Mouse (Mus musculus): ENCODE results near the gene Igfn1. TPM values are rescaled to one million over a fixed set of nuclear protein-coding genes. Genes with fewer than 3 reads are reported as not detected.

Igfn1 gene
- not detected in 2 replicates for polyA plus RNA-seq (2011; ENCODE audit: insufficient read depth, insufficient read length, low read depth, missing spikeins)

DNA sequence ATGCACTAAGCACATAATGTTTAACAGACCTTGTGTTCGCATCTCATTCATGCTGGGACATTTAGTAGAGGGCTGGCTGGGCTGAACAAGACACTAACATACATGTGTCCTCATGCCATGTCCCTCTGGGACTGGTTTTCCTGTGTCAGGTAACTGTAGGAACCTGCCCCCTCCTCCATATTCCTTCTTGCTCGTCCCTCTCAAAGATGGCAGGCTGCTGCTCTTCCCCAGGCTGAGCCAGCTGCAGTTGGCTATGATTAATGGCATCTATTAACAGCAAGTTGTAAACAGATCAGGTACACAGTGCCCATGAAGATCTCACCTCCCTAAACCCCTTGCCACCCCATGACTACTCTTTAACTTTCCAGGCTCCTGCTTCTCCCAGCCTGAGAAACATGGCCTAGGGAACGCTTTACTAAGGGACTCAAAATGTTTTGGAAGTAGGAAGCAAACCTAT lies at the start of gene Igfn1:
Igfn1 (minus strand) TSS at position 51 of the 457 bp plus-strand sequence.
- peak within 1 kb of the TSS; percentile 71 for H3K4me3 ChIP-seq (ENCODE audit: low read depth, low read length)
- no peaks in the 10 kb centered on the region for H3K4me1 ChIP-seq (ENCODE audit: control insufficient read depth, insufficient read depth, low read length)
- TF ChIP-seq EP300 (IDR thresholded peaks at IDR 0.05; ENCODE audit: insufficient read depth, low read depth, low read length) = no peak
- no peaks in the 10 kb centered on the region for H3K36me3 ChIP-seq (ENCODE audit: control insufficient read depth, insufficient read depth, low read length, poor library complexity, severe bottlenecking)
- no peak within 1 kb of the TSS for H3K27ac ChIP-seq (ENCODE audit: insufficient read depth, low read length)
- H3K9me3 ChIP-seq (replicated peaks; ENCODE audit: control insufficient read depth, insufficient read depth, low read length, poor library complexity, severe bottlenecking) = no peaks in the 10 kb centered on the region
- no peak within 1 kb of the TSS for H3K9ac ChIP-seq (ENCODE audit: low read depth, poor library complexity, severe bottlenecking)
- H3K27me3 ChIP-seq (ENCODE audit: control insufficient read depth, insufficient read depth, low read length, poor library complexity, severe bottlenecking) = no peaks in the 10 kb centered on the region

GRCm38 (mm10) chr1:136055771-136056170 lies 49.6 kb upstream of the Igfn1 start:
- H3K27me3 ChIP-seq (ENCODE audit: control insufficient read depth, insufficient read depth, low read length, poor library complexity, severe bottlenecking) = no peaks in the 10 kb centered on the region

GRCm38 (mm10) chr1:136052547-136052946 lies 46.4 kb upstream of the Igfn1 start, which contains the start of gene Cacna1s:
TSS of gene Cacna1s (plus strand) at chr1:136052750.
- H3K9ac ChIP-seq (ENCODE audit: low read depth, poor library complexity, severe bottlenecking) = no peak within 1 kb of the TSS
- H3K27me3 ChIP-seq (ENCODE audit: control insufficient read depth, insufficient read depth, low read length, poor library complexity, severe bottlenecking) = no peaks in the 10 kb centered on the region

More at GRCm38 (mm10) chr1:136055771-136056170, 49.6 kb upstream of the Igfn1 start:
- Histone ChIP-seq H3K4me1 (ENCODE audit: control insufficient read depth, insufficient read depth, low read length) (no peaks in the 10 kb centered on the region), H3K9ac (ENCODE audit: low read depth, poor library complexity, severe bottlenecking) (no peak overlapping the region), H3K36me3 (ENCODE audit: control insufficient read depth, insufficient read depth, low read length, poor library complexity, severe bottlenecking) (no peaks in the 10 kb centered on the region), H3K4me3 (ENCODE audit: low read depth, low read length) (no peak overlapping the region), H3K9me3 (replicated peaks; ENCODE audit: control insufficient read depth, insufficient read depth, low read length, poor library complexity, severe bottlenecking) (no peaks in the 10 kb centered on the region), H3K27ac (ENCODE audit: insufficient read depth, low read length) (no peak overlapping the region)
- TF ChIP-seq CTCF (IDR thresholded peaks at IDR 0.05; ENCODE audit: low read depth, low read length) = no peak
- TF ChIP-seq EP300 (IDR thresholded peaks at IDR 0.05; ENCODE audit: insufficient read depth, low read depth, low read length) = no peak
- no peak for TF ChIP-seq POLR2A (IDR thresholded peaks at IDR 0.05; ENCODE audit: insufficient read depth, low read length)

GRCm38 (mm10) chr1:136051465-136051864 lies 45.3 kb upstream of the Igfn1 start:
- H3K27ac ChIP-seq (ENCODE audit: insufficient read depth, low read length) = no peak overlapping the region
- H3K27me3 ChIP-seq (ENCODE audit: control insufficient read depth, insufficient read depth, low read length, poor library complexity, severe bottlenecking) = no peaks in the 10 kb centered on the region
- no peaks in the 10 kb centered on the region for H3K4me1 ChIP-seq (ENCODE audit: control insufficient read depth, insufficient read depth, low read length)
- H3K4me3 ChIP-seq (ENCODE audit: low read depth, low read length) = peak overlapping the region; percentile 55
- H3K36me3 ChIP-seq (ENCODE audit: control insufficient read depth, insufficient read depth, low read length, poor library complexity, severe bottlenecking) = no peaks in the 10 kb centered on the region
- H3K9ac ChIP-seq (ENCODE audit: low read depth, poor library complexity, severe bottlenecking) = 0 out of 2 replicates have a peak overlapping the region, but pooled peaks have one; percentile 9
- TF ChIP-seq POLR2A (IDR thresholded peaks at IDR 0.05; ENCODE audit: insufficient read depth, low read length) (no peak), CTCF (IDR thresholded peaks at IDR 0.05; ENCODE audit: low read depth, low read length) (peak; percentile 58), EP300 (IDR thresholded peaks at IDR 0.05; ENCODE audit: insufficient read depth, low read depth, low read length) (no peak)
- H3K9me3 ChIP-seq (replicated peaks; ENCODE audit: control insufficient read depth, insufficient read depth, low read length, poor library complexity, severe bottlenecking) = no peaks in the 10 kb centered on the region

More at GRCm38 (mm10) chr1:136052547-136052946, 46.4 kb upstream of the Igfn1 start, which contains the start of gene Cacna1s:
- TF ChIP-seq POLR2A (IDR thresholded peaks at IDR 0.05; ENCODE audit: insufficient read depth, low read length) = no peak
- TF ChIP-seq CTCF (IDR thresholded peaks at IDR 0.05; ENCODE audit: low read depth, low read length) = no peak
- no peak for TF ChIP-seq EP300 (IDR thresholded peaks at IDR 0.05; ENCODE audit: insufficient read depth, low read depth, low read length)
- Histone ChIP-seq H3K9me3 (replicated peaks; ENCODE audit: control insufficient read depth, insufficient read depth, low read length, poor library complexity, severe bottlenecking) (no peaks in the 10 kb centered on the region), H3K4me1 (ENCODE audit: control insufficient read depth, insufficient read depth, low read length) (no peaks in the 10 kb centered on the region), H3K36me3 (ENCODE audit: control insufficient read depth, insufficient read depth, low read length, poor library complexity, severe bottlenecking) (no peaks in the 10 kb centered on the region), H3K4me3 (ENCODE audit: low read depth, low read length) (no peak within 1 kb of the TSS), H3K27ac (ENCODE audit: insufficient read depth, low read length) (no peak within 1 kb of the TSS)

DNA sequence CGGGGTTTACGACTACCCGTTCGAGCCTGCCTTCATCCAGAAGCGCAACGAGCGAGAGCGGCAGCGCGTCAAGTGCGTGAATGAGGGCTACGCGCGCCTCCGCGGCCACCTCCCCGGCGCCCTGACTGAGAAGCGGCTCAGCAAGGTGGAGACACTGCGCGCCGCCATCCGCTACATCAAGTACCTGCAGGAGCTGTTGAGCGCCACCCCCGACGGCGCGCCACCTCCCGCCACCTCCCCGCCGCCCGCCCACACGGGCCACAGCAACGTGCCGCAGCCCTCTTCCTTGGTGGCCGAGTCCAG lies 44.8 kb upstream of the Igfn1 start:
- Histone ChIP-seq H3K9me3 (replicated peaks; ENCODE audit: control insufficient read depth, insufficient read depth, low read length, poor library complexity, severe bottlenecking) (no peaks in the 10 kb centered on the region), H3K27me3 (ENCODE audit: control insufficient read depth, insufficient read depth, low read length, poor library complexity, severe bottlenecking) (no peaks in the 10 kb centered on the region), H3K36me3 (ENCODE audit: control insufficient read depth, insufficient read depth, low read length, poor library complexity, severe bottlenecking) (no peaks in the 10 kb centered on the region), H3K9ac (ENCODE audit: low read depth, poor library complexity, severe bottlenecking) (peak overlapping the region; percentile 9; the same call in 1 of the 2 replicates), H3K4me3 (ENCODE audit: low read depth, low read length) (peak overlapping the region; percentile 55), H3K27ac (ENCODE audit: insufficient read depth, low read length) (no peak overlapping the region), H3K4me1 (ENCODE audit: control insufficient read depth, insufficient read depth, low read length) (no peaks in the 10 kb centered on the region)
- TF ChIP-seq POLR2A (IDR thresholded peaks at IDR 0.05; ENCODE audit: insufficient read depth, low read length) = no peak

GRCm38 (mm10) chr1:136050312-136051012 lies 44.3 kb upstream of the Igfn1 start, which contains the start of gene Ascl5:
TSS of gene Ascl5 (plus strand) at chr1:136050804.
- H3K27ac ChIP-seq (ENCODE audit: insufficient read depth, low read length) = no peak within 1 kb of the TSS
- no peaks in the 10 kb centered on the region for H3K27me3 ChIP-seq (ENCODE audit: control insufficient read depth, insufficient read depth, low read length, poor library complexity, severe bottlenecking)

More at GRCm38 (mm10) chr1:136050312-136051012, 44.3 kb upstream of the Igfn1 start, which contains the start of gene Ascl5:
- H3K36me3 ChIP-seq (ENCODE audit: control insufficient read depth, insufficient read depth, low read length, poor library complexity, severe bottlenecking) = no peaks in the 10 kb centered on the region
- no peak for TF ChIP-seq EP300 (IDR thresholded peaks at IDR 0.05; ENCODE audit: insufficient read depth, low read depth, low read length)
- H3K4me1 ChIP-seq (ENCODE audit: control insufficient read depth, insufficient read depth, low read length) = no peaks in the 10 kb centered on the region
- H3K9me3 ChIP-seq (replicated peaks; ENCODE audit: control insufficient read depth, insufficient read depth, low read length, poor library complexity, severe bottlenecking) = no peaks in the 10 kb centered on the region
- peak within 1 kb of the TSS; percentile 55 for H3K4me3 ChIP-seq (ENCODE audit: low read depth, low read length)
- H3K9ac ChIP-seq (ENCODE audit: low read depth, poor library complexity, severe bottlenecking) = peak within 1 kb of the TSS; percentile 9; the same call in 1 of the 2 replicates

All from ES-Bruce4 (cell line).